Mouse (Mus musculus) cerebellum, postnatal 10 days (tissue): ENCODE data around the gene Jarid2.

Experiments used
- DNase-seq, 2 experiments: peaks; one replicate each; pipeline ENCODE4 v3.0.0; 2021; ENCODE audit warnings: mixed read lengths in 2 of 2

Jarid2 gene

DNA sequence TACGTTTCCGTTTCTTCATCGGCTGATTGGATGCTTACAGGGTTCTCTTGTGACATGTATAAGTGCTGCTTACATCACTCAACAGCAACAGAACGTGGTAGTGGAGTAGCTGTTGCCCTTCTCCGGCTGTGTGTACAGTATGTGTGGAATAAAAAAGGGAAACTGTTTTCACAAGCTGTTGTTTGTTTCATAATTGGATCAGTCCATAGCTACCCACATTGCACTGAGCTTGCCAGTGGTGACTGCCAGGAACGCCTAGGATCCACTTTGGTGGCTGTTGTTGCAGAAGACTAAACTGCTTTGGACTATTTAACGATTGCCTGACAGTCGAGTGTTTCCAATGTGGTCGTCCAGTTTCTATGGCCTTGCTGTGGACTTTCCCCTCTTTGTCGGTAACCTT is 191.8 kb downstream of the Jarid2 start:
- peak in 1 of 2 experiments; percentile 20 for DNase-seq

- DNase-seq: peak; percentile 68 to 73
Observed at GRCm38 (mm10) chr13:44921721-44922120, 192.4 kb downstream of the Jarid2 start.

DNA sequence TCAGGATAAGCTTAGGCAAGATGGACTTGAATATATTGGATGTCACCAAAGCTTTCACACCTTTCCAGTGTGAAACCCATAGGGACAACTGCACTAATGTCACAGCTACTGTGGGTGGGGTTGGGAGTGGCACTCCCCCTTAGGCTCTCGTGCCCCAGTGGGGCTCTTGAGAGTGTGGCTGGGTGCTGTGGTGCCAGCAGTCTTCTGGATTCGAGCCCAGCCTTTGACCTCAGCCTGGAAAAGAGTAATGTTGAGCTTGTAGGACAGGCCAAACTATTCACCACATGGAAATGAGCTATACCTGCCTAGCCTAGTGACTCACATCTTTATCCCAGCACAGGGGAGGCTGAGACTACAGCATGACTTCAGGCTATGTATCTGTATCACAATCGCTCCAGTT is 194.8 kb downstream of the Jarid2 start:
- DNase-seq: no peak

- no peak for DNase-seq
Observed at GRCm38 (mm10) chr13:44925173-44925572, 195.9 kb downstream of the Jarid2 start.

- DNase-seq: no peak
Observed at GRCm38 (mm10) chr13:44926311-44926710, 197.0 kb downstream of the Jarid2 start.

DNA sequence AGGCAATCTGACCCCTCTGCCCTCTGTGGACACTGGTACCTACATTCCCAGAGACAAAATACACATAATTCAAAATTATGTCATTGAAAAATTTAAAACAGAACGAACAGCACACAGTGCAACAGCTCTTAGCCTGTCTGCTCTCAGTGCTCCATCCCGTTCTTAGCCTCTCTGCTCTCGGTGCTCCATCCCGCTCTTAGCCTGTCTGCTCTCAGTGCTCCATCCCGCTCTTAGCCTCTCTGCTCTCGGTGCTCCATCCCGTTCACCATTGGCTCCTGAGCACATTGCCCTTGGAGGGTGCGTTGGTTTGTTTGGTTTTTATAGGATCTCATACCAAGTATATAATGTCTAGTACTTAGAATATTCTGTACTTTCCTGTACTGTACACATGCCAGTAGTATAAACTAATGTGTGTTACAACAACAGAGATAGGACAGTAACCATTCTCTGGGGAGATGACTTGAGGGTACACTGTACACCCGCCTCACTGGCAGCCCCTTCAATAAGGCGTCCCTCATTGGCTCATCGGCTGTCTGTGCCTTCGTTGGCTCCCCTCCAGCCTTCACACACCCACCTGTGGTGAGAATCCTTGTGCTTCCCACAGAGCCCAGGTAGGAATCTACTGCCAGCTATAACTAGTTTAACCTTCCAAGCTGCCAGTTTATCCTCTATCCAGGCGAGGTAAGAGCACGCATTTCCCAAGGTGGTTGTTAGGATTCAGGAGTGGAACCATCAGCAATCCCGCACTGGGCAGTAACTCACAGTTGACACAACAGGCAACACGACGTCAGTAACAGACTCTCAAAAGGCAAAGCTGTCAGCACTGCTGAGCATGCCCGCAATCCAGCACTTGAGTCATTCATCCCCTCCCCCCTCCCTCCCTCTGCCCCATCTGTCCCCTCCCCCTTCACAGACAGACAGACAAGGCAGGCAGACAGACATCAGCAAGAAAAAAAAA is 203.3 kb downstream of the Jarid2 start:
- DNase-seq: peak; percentile 58 to 60

DNA sequence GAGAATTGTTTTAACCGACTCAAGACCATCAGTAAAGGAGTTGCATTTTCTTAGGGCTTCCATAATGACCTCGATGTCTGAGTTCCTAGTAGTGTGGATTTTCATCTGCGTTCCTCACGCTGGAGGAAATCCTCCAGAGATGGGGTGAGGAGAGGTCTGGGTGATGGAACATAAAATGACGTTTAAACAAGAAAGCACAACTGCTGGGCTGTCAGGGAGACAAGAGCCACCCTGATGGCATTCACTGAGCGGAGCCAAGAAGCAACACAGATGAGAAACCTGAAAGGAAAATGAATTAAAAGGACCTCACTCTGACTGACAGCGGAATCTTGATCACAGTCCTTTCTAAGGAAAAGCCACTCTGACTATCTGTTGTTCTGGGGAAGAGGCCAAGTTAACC is 204.3 kb downstream of the Jarid2 start:
- no peak for DNase-seq

- no peak for DNase-seq
Observed at GRCm38 (mm10) chr13:44937681-44938080, 208.4 kb downstream of the Jarid2 start.

GRCm38 (mm10) chr13:44939326-44940035 is 210.2 kb downstream of the Jarid2 start:
- no peak for DNase-seq

DNA sequence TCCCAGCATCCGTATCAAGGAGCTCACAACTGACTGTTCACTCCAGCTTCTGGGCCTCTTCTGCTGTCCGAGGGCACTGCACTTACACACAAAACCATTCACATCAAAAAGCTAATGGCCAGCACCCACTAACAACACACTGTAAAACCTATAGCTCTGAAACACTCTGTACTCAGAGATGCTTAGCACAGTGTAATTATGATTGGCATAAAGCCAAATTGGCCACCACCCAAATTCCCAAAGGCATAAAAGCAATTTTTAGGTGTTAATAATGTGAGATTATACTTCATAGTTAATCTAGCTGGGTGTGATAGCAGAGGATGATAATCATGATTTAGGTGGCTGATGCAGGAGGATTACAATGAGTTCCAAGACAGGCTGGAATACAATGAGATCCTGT is 214.3 kb downstream of the Jarid2 start:
- DNase-seq: peak; percentile 39 to 48

DNA sequence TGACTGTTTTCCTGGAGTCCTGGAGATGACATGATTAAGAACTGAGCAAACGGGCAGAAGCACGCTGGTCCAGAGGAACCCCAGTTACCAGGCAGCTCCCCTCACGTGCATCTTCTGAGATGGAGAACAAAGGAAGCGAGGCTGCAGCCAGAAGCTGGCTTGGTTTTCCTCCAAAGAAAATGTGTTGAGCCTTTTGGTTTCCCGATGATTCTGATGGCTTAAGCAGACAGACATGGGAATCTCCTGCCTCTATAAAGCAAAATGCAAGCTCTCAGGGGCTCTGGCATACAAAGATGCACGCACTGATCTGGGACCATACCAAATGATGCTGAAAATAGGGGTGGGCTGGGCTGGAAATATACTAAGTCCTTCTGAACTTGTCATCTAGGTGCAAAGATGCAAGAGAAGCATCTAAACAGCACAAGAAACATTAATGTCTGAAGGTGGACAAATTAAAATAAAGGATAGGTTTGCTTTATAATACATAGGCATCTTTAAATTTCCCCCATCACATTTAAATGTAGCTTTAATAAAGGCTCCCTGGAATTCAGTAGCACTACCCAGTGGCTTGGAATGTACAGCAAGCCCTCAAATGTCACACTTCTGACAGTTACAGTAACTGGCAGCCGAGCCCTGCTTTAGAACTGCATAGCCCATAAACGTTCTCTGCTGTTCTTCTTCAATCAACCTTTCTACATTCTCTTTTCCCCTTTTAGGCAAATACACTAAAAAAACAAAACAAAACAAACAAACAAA is 217.8 kb downstream of the Jarid2 start:
- DNase-seq: peak; percentile 70

- DNase-seq: no peak
Observed at GRCm38 (mm10) chr13:44948320-44949250, 219.3 kb downstream of the Jarid2 start.

GRCm38 (mm10) chr13:44952393-44953086 is 223.3 kb downstream of the Jarid2 start:
- peak; percentile 39 to 53 for DNase-seq

DNA sequence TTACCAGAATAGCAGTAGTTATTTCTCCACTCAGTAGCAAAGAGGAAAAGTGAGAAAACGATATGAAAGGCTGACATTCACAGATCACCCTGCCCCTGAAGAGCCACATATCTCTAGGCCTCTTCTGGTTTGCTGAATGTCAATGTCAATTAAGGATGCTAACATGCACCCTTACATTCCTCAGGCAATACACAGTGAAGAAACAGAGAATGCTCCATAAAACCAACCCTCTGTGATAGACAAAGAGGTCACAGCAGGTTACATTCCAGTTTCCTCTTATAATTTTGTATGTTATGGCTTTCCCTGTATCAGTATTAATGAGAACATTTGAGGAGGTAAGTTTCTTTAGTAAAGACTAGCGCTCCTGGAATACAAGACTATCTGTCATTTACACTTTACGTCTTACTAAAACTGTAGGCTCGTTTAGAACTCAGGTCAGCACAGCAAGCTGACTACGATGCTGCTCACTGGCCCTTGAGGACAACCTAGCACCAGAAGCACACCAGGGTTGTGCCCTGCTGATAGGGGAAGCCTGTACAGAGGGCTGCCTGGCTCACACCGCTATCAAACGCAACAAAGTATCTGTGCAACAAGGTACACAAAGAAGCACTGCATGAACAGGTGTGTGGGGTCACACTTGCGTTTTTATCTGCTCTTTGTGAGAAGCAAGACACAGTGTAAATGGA is 224.4 kb downstream of the Jarid2 start:
- no peak for DNase-seq

DNA sequence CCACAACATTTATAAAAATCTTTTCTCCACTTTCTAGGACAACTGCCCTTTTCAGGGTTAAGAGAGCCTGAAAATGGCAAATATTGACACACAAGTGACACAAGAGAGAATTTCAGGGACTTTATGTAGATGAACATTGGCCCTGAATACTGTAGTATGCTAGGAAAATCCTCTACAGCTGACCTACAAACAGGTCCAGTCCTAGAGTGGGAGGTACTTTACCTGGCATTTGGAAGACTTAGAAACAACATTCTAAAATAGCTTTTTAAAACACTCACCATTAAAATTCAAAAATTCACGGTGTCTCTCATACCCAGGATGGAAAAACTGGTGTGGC is 224.9 kb downstream of the Jarid2 start:
- DNase-seq: no peak

DNA sequence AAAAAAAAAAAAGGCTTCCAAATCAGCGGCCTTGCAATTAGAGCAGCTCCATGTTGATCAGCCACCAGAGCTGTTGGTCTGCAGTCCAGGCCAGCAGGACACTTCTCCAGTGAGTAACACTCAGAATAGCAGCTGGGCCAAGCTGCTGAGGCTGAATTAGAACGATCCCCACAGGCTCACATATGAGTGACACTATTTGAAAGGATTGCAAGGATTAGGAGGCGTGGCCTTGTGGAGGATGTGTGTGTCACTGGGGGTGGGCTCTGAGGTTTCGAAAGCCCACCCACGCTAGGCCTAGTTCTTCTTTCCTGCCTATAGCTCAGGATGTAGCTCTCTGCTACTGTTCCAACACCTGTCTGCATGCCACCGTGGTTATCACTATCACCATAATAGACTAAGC is 226.5 kb downstream of the Jarid2 start:
- DNase-seq: no peak

- no peak for DNase-seq
Observed at GRCm38 (mm10) chr13:44957049-44957448, 227.8 kb downstream of the Jarid2 start.

- DNase-seq: peak; percentile 77 to 82
Observed at GRCm38 (mm10) chr13:44960542-44961291, 231.4 kb downstream of the Jarid2 start.
